Comparison of ENCODE assay signal across 8 mouse cellular contexts in genomic region chr1:172357550-172357949, GRCm38 (mm10). TPM values are rescaled to one million over a fixed set of nuclear protein-coding genes. Genes with fewer than 3 reads are reported as not detected.
A peak's percentile ranks its signal among the peaks of the same experiment; 100 is the strongest.
DNase-seq lines count a peak whose midpoint lies in the region; ATAC-seq and TF ChIP-seq lines count a peak whose summit lies in the region.

No protein-coding gene starts in this region.

- H3K27me3 ChIP-seq in embryonic facial prominence, embryonic 14.5 days (replicated peaks; ENCODE audit: control insufficient read depth, insufficient read depth, low read length), result no peaks in the 10 kb centered on the region
- no peaks in the 10 kb centered on the region for H3K27me3 ChIP-seq in hindbrain, embryonic 12.5 days

- peak; percentile 61 to 89 for DNase-seq in adrenal gland, adult (ENCODE audit: inconsistent age in 2 of 2, low spot score in 1 of 2)
- no peak for DNase-seq in adrenal gland, adult 8-10 months
- peak; percentile 61 for DNase-seq in 416B (ENCODE audit: low read depth)
- DNase-seq in embryonic facial prominence, embryonic 14.5 days (ENCODE audit: low spot score), result peak; percentile 30
- peak; percentile 58 for DNase-seq in lung, adult 2 months
- DNase-seq in retina, postnatal 1 day, result peak; percentile 67

- no peak overlapping the region for H3K4me3 ChIP-seq in bone marrow, adult 2 months (replicated peaks; ENCODE audit: control insufficient read depth, low read depth, low read length)
- no peak overlapping the region for H3K4me3 ChIP-seq in embryonic facial prominence, embryonic 14.5 days (ENCODE audit: low read depth, low read length)
- H3K4me3 ChIP-seq in hindbrain, embryonic 12.5 days, result no peak overlapping the region
- no peak overlapping the region for H3K4me3 ChIP-seq in lung, adult 2 months (replicated peaks; ENCODE audit: extremely low read depth, low read depth, low read length)

- ATAC-seq in embryonic facial prominence, embryonic 14.5 days (ENCODE audit: low read depth), result peak; percentile 53; the same call in 1 of the 2 replicates
- ATAC-seq in hindbrain, embryonic 12.5 days (ENCODE audit: low FRiP score), result peak; percentile 48; the same call in 1 of the 2 replicates

- no peak overlapping the region for H3K9ac ChIP-seq in embryonic facial prominence, embryonic 14.5 days (ENCODE audit: low read depth, low read length)
- no peak overlapping the region for H3K9ac ChIP-seq in hindbrain, embryonic 12.5 days

- peaks cover 8% of the 10 kb centered on the region; the same call in 1 of the 2 replicates for H3K4me1 ChIP-seq in bone marrow, adult 2 months (ENCODE audit: control insufficient read depth, insufficient read depth, low read length)
- no peaks in the 10 kb centered on the region for H3K4me1 ChIP-seq in embryonic facial prominence, embryonic 14.5 days (ENCODE audit: control insufficient read depth, insufficient read depth, low read length)
- H3K4me1 ChIP-seq in hindbrain, embryonic 12.5 days, result peaks cover 26% of the 10 kb centered on the region
- H3K4me1 ChIP-seq in lung, adult 2 months (ENCODE audit: control insufficient read depth, insufficient read depth, low read length), result no peaks in the 10 kb centered on the region

- peak; percentile 97 for TF ChIP-seq CTCF in bone marrow, adult 2 months (IDR thresholded peaks at IDR 0.05; ENCODE audit: control insufficient read depth, insufficient read depth, low read length)
- TF ChIP-seq CTCF in lung, adult 2 months (IDR thresholded peaks at IDR 0.05; ENCODE audit: insufficient read depth, low read length), result peak; percentile 89

- H3K27ac ChIP-seq in bone marrow, adult 2 months (ENCODE audit: control insufficient read depth, insufficient read depth, low read depth, low read length, poor library complexity), result no peak overlapping the region
- no peak overlapping the region for H3K27ac ChIP-seq in embryonic facial prominence, embryonic 14.5 days (replicated peaks; ENCODE audit: low read depth, low read length)
- no peak overlapping the region for H3K27ac ChIP-seq in hindbrain, embryonic 12.5 days

- no peaks in the 10 kb centered on the region for H3K9me3 ChIP-seq in embryonic facial prominence, embryonic 14.5 days (ENCODE audit: control insufficient read depth, low read length)
- no peaks in the 10 kb centered on the region for H3K9me3 ChIP-seq in hindbrain, embryonic 12.5 days (replicated peaks)

- H3K36me3 ChIP-seq in embryonic facial prominence, embryonic 14.5 days (ENCODE audit: control insufficient read depth, insufficient read depth, low read length), result no peaks in the 10 kb centered on the region
- no peaks in the 10 kb centered on the region for H3K36me3 ChIP-seq in hindbrain, embryonic 12.5 days

- 3% methylated on average over 1 of the region's 1 CpGs for WGBS in bone marrow, adult 2 months
- 4% methylated on average over 1 of the region's 1 CpGs for WGBS in embryonic facial prominence, embryonic 14.5 days
- 11% methylated on average over 1 of the region's 1 CpGs for WGBS in hindbrain, embryonic 12.5 days
- 0% methylated on average over 1 of the region's 1 CpGs for WGBS in lung, adult 2 months

- TF ChIP-seq POLR2A in bone marrow, adult 2 months (IDR thresholded peaks at IDR 0.05; ENCODE audit: borderline replicate concordance, control insufficient read depth, low read depth, low read length), result no peak
- no peak for TF ChIP-seq POLR2A in lung, adult 2 months (IDR thresholded peaks at IDR 0.05; ENCODE audit: borderline replicate concordance, extremely low read depth, low read depth, low read length)

- no peak overlapping the region for H3K4me2 ChIP-seq in embryonic facial prominence, embryonic 14.5 days (ENCODE audit: low read depth, low read length)
- H3K4me2 ChIP-seq in hindbrain, embryonic 12.5 days (replicated peaks), result no peak overlapping the region

RNA-seq across cellular contexts. Expression of gene Kcnj10, which starts 16.5 kb away (rescaled TPM):
- 1 to 10 TPM; 1.0 to 2.6 (median 1.7) TPM for total RNA-seq in adrenal gland, adult 8-10 months (2022)
- 1.0 and 2.3 TPM in 2 replicates for polyA plus RNA-seq in bone marrow, adult 2 months (2011; ENCODE audit: insufficient read depth, insufficient read length, low replicate concordance, missing spikeins)
- 0.18 and 0.28 TPM in 2 replicates for polyA plus RNA-seq in embryonic facial prominence, embryonic 14.5 days (2014; fragmentation: Nextera tagmentation; extraction: Ambion mirVana)
- 0.53 and 0.83 TPM in 2 replicates for polyA plus RNA-seq in hindbrain, embryonic 12.5 days (2016; fragmentation: Nextera tagmentation; extraction: Ambion mirVana)
- 0.12 and 0.28 TPM in 2 replicates for polyA plus RNA-seq in lung, adult 2 months (2012; rRNA removed)

RNA-seq across cellular contexts. Expression of gene Pigm, which starts 18.8 kb away (rescaled TPM):
- total RNA-seq in adrenal gland, adult 8-10 months (2022), result 10 to 100 TPM; 11.1 to 13.2 (median 11.8) TPM
- polyA plus RNA-seq in bone marrow, adult 2 months (2011; ENCODE audit: insufficient read depth, insufficient read length, low replicate concordance, missing spikeins), result 5.2 and 8.8 TPM in 2 replicates
- 6.9 and 7.2 TPM in 2 replicates for polyA plus RNA-seq in embryonic facial prominence, embryonic 14.5 days (2014; fragmentation: Nextera tagmentation; extraction: Ambion mirVana)
- polyA plus RNA-seq in hindbrain, embryonic 12.5 days (2016; fragmentation: Nextera tagmentation; extraction: Ambion mirVana), result 9.4 and 9.8 TPM in 2 replicates
- polyA plus RNA-seq in lung, adult 2 months (2012; rRNA removed), result 8.2 and 9.1 TPM in 2 replicates

RNA-seq across cellular contexts. Expression of gene Kcnj9, which starts 28.4 kb away (rescaled TPM):
- total RNA-seq in adrenal gland, adult 8-10 months (2022), result under 1 TPM; 0.10 to 0.95 (median 0.48) TPM
- 1.2 TPM in 1 of 2 replicates, not detected in the other for polyA plus RNA-seq in bone marrow, adult 2 months (2011; ENCODE audit: insufficient read depth, insufficient read length, low replicate concordance, missing spikeins)
- polyA plus RNA-seq in embryonic facial prominence, embryonic 14.5 days (2014; fragmentation: Nextera tagmentation; extraction: Ambion mirVana), result 0.06 TPM in 1 of 2 replicates, not detected in the other
- 1.2 and 2.0 TPM in 2 replicates for polyA plus RNA-seq in hindbrain, embryonic 12.5 days (2016; fragmentation: Nextera tagmentation; extraction: Ambion mirVana)
- 0.08 TPM in 1 of 2 replicates, not detected in the other for polyA plus RNA-seq in lung, adult 2 months (2012; rRNA removed)

RNA-seq across cellular contexts. Expression of gene Atp1a2, which starts 59.7 kb away (rescaled TPM):
- 100 to 1,000 TPM in 1 of 4 experiments, 10 to 100 TPM in 3; 34.9 to 107 (median 92.5) TPM for total RNA-seq in adrenal gland, adult 8-10 months (2022)
- 2.9 and 5.7 TPM in 2 replicates for polyA plus RNA-seq in bone marrow, adult 2 months (2011; ENCODE audit: insufficient read depth, insufficient read length, low replicate concordance, missing spikeins)
- 5.6 and 6.2 TPM in 2 replicates for polyA plus RNA-seq in embryonic facial prominence, embryonic 14.5 days (2014; fragmentation: Nextera tagmentation; extraction: Ambion mirVana)
- polyA plus RNA-seq in hindbrain, embryonic 12.5 days (2016; fragmentation: Nextera tagmentation; extraction: Ambion mirVana), result 13.7 and 16.1 TPM in 2 replicates
- 56.1 and 93.0 TPM in 2 replicates for polyA plus RNA-seq in lung, adult 2 months (2012; rRNA removed)
